Mouse (Mus musculus) c-Kit-positive CD71-positive TER-119-positive erythroid progenitor cells, embryonic 14.5 days (primary cell): ENCODE measurements at regions not wholly inside any gene's neighbourhood (a gene's known extent, or its start where the extent isn't known, plus 50 kb on each side); places are given as distances from the start of the nearest gene placed in this dataset.

Experiments used
- DNase-seq: peaks from one replicate; pipeline ENCODE4 v3.0.0-alpha.2; 2013; ENCODE audit warnings: low spot score

GRCm38 (mm10) chr2:117910781-117911180 is 200.9 kb upstream of the Thbs1 start:
- no peak for DNase-seq

DNA sequence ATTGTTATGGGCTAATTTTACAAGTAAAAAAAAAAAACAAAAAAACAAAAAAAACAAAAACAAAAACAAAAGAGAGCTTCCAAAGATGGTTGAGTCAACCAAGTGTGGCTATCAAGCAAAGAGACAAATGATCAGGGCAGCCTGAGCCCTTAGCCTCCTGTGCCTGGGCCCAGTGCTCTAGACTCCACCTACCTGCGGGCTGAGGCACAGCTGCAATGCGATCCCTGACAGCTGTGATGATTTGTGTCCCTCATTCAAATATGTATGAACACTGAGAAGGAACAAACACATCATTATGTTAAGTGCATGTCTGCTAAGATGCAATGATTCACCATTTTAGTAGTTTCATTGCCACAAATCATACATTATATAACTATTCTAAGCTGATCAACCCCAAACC is 199.0 kb upstream of the Thbs1 start:
- DNase-seq = no peak

DNA sequence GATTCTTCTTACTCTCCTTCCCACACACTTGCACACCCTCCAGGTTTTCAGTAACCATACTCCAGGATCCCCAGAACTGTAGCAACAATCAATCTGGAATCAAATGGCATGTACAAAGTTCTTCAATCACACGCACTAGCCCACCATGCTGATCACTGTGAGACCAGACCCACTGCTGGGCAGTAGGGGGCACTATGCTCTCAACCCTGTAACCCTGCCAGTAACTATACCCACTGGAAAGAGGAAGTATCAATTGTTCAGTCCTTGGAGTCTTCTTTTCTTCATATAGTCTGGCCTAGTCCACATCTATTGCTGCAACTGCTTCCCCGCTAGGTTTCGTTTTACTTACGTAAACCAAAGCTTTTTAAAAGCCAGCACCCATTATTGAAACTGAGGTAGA is 197.8 kb upstream of the Thbs1 start:
- no peak for DNase-seq

GRCm38 (mm10) chr2:117915821-117916220 is 195.9 kb upstream of the Thbs1 start:
- no peak for DNase-seq

DNA sequence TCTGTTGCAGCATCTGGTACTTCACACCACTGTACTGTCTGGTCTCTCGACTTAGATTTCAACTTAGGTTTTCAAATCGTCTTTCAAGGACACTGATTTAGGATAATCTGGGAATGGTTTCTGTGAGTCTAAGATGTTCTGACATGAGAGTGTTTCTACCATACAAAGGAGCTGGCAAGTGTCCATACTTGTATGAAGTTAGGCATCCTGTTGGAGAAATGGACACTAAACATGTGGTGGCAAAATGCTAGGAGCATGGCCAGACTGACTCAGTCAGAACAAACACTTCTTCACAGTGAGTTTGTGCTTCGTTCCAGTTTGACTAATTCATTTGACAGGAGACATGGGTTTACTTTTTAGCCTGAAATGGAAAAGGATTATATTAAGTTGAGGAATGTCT is 194.5 kb upstream of the Thbs1 start:
- DNase-seq = no peak

- no peak for DNase-seq
Measured at GRCm38 (mm10) chr2:117924877-117925276, 186.8 kb upstream of the Thbs1 start.

- no peak for DNase-seq
Measured at GRCm38 (mm10) chr2:117925412-117925811, 186.3 kb upstream of the Thbs1 start.

GRCm38 (mm10) chr2:117928062-117928461 is 183.6 kb upstream of the Thbs1 start:
- no peak for DNase-seq

DNA sequence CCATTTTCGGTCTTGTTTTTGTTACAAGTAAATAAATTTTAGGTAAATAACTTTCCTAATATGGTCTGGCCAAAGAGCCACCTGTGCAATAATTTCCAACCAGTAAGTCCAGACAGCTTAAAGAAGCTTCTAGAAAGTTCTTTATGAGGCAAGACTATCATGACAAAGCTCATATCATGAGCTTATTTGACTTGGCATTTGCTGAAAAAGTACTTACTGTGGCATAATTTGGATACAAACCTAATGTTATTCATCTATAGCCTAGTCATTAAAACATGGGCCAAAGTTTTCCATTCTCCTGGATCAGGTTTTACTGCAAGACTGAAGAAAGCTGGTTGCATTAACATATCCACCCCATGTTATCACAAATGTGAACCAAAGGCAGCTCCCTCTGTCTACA is 182.1 kb upstream of the Thbs1 start:
- no peak for DNase-seq

DNA sequence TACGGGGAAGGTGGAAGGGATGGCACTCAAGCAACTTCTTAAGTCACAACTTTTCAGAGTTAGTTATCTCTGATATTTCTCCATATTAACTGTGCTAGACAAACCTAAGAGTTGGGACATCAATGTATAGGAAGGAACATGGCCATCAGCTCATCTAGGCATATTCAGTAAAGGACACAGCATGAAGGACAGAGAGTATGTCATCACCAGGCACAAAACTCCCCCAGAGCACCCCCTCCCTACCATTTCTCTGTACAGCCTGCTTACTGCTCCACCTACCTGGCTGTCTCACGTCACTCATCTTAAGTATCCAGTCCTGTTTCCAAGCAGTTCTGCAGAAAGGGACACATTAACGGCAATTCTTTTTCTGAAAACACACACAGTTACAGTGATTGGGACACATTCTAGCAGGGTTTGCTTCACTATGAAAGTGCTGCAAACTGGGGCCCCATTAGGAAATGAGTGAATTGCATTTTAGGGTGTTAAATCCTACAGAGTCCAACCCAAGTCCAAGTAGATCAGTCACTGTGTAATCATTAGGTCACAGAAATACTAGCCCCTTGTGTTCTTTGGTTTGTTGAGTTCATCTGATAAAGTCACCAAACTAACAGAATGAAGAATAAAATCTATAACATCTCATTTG is 180.7 kb upstream of the Thbs1 start:
- DNase-seq = no peak

DNA sequence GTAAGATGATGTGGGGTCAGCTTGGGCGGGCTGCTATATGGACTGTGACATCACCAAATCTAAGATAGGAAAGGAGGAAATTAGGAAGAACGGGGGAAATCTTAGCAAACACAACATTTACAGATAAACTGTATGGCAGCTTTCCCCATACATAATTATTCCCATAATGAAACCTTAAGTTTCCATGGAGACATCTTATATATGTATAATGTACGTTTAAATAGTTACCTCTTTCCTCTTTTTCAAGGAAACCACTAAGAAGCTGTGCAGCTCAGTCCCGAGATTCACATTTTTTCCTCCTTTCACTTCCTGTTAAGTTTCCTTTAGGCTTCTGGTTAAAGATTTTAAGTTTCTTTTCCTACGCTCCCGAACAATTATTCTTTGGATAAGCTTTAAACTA is 175.1 kb upstream of the Thbs1 start:
- DNase-seq = no peak

DNA sequence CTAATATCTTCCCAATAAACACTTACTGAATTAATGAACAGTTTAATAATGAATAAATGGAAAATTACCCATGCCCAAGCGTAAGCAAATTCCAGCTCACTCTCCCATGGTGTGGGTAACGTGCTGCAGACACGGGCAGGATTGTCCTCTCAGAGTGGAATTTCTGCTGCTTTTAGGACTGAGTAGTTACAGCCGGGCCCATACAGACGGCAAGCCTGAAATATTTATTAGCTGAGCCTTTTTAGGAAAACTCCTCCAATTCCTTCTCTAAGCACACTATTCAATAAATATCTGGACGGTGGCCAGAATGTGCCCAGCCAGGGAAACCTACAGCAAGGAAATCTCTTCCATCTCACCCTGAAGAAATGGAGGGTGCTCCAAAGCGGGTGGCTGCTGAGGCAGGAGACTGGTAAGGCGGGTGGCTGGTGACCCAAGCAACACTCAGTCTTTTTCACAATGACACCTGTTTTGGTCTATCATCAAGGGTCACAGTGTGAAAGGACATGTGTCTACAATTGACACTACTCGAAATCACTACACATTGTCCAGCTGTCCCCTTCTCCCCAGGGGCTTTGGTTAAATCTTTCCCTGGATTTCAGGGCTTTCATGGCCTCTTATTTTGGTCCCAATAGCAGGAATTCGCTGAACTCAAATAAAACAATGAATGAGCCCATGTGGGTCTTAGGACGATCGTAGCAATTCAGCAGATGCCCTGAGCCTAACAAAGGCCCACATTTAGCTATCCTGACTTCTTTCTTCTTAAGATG is 173.2 kb upstream of the Thbs1 start:
- no peak for DNase-seq

- DNase-seq = no peak
Measured at GRCm38 (mm10) chr2:117941517-117942096, 170.1 kb upstream of the Thbs1 start.

GRCm38 (mm10) chr2:117943666-117944065 is 168.0 kb upstream of the Thbs1 start:
- no peak for DNase-seq

GRCm38 (mm10) chr2:117944325-117944724 is 167.4 kb upstream of the Thbs1 start:
- DNase-seq = no peak

DNA sequence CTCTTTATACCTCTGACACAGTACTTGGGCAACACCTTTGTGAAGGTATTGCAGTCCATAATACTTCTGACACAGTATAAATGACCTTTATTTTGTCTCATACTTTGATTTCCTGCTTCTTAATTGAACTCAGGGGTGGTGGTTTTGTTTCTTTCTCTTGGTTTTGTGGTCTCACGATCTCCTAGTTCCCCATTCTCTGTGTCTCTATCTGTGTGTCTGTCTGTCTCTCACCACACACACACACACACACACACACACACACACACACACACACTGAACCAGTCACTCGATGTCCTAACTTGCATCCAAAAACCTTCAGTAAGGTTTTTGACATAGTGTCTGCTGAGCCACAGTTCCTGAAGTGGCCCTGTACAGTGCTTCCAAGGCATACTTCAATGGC is 166.7 kb upstream of the Thbs1 start:
- DNase-seq = no peak

- DNase-seq = no peak
Measured at GRCm38 (mm10) chr2:117950431-117951336, 161.0 kb upstream of the Thbs1 start.

- no peak for DNase-seq
Measured at GRCm38 (mm10) chr2:117951337-117951718, 160.3 kb upstream of the Thbs1 start.

- no peak for DNase-seq
Measured at GRCm38 (mm10) chr2:117958737-117959136, 152.9 kb upstream of the Thbs1 start.

DNA sequence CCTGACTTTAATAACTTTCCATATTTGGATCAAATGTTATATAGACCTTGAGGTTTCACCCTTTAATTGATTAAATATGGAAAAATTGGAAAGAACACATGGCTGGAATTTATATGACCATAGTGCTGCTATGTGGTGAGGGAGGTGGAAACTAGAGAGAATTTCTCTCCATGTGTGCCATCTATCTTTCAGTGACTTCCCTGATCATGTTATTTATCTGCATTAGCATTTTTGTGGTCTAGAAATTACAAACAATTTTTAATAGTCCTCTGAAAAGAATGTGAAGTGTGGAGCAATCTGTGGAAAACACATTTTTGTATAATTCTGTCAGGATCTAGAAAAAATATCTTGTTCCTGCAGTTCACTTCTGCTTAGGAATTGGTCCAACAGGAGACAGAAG is 152.2 kb upstream of the Thbs1 start:
- DNase-seq = no peak

GRCm38 (mm10) chr2:117962531-117962930 is 149.1 kb upstream of the Thbs1 start:
- DNase-seq = no peak

- DNase-seq = no peak
Measured at GRCm38 (mm10) chr2:117963526-117963925, 148.2 kb upstream of the Thbs1 start.
